Mouse (Mus musculus) mouse trophoblast stem cell (cell line): ENCODE results near the gene Rpl31.

Experiments used
- in situ Hi-C, 2 experiments: fragments of 300-500 bp; cut with MseI, MboI; formaldehyde crosslinking; loops; 2 replicates in 1 of 2; 3 replicates in 1 of 2; pipeline ENCODE4 v1.15.1; 2025

The Rpl31 gene

DNA sequence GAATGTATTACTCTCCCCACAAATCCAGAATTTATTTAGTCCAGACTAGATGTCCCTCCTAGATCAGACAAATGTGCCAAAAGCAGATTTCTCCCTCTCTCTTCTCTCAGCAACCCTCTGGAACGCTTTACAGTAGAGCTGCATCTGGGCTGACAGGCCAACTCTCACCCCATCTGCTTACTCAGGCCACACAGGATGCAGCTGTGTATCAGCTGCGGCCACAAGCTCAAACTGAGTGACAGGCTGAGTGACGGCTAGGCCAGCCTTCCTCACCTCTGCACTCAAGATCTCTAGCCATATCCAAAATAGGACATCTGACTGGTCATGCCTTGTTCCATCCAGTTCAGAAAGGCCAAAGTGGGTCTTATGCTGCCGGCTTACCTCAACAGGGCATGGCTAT lies 28.7 kb downstream of the Rpl31 start:
- in situ Hi-C loops = loop anchor here in 1 of 2 experiments (10.0 kb wide), 1 partner anchor 108 kb away; no protein-coding TSS in a partner anchor

DNA sequence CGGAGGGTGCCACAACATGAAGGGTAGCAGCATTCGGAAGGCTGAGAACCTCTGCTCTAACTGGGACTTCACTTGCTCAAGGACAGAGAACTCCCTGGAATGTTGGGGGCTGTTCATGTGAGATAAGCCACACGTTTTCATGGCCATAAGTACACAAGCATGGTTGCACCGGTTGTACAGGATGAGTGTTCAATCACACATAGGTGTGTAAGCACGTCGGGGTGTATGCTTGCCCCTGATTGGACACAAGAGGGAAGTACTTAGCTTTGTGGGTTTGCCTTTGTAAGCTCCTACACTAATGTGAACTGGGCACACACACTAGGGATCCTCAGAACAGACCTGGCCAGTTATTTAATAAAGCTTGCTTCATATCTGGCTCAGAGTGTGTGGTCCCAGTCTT lies 30.6 kb downstream of the Rpl31 start:
- in situ Hi-C loops = loop anchor here in 1 of 2 experiments (10.0 kb wide), 1 partner anchor 107 kb away; no protein-coding TSS in a partner anchor

DNA sequence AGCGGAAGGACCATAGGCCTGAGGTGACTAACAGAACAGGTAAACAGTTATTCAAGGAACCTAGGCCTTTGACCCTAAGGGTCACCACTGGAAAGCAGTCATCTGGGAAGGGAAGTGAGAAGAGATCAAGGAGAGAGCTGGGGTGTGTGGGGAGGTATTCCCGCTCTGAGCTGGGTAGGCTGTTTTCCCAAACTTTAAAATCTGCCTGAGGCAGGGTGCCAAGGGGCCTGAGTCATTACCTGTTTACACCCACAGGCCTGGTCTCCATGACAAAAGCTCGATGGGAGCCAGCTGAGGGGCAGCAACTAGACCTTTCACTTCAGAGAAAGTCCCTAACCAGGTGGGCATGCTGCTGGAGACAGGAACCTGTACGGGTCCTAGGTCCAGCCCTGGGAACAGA lies 31.6 kb downstream of the Rpl31 start:
- in situ Hi-C loops = loop anchor here in 1 of 2 experiments (10.0 kb wide), 1 partner anchor 106 kb away; no protein-coding TSS in a partner anchor

DNA sequence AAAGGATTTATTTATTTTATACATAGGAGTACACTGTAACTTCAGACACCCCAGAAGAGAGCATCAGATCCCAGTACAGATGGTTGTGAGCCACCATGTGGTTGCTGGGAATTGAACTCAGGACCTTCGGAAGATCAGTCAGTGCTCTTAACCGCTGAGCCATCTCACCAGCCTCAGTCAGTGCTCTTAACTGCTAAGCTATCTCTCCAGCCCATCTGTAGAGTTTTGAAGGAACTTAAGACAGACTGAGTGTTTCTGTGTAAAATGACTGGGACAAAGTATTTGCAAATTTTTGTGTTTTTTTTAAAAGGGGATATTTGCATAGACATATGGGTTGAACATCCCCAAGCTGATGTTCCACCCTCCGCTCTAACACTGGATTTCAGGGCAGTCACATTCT lies 32.5 kb downstream of the Rpl31 start:
- in situ Hi-C loops = loop anchor here in 1 of 2 experiments (10.0 kb wide), 1 partner anchor 125 kb away; no protein-coding TSS in a partner anchor

DNA sequence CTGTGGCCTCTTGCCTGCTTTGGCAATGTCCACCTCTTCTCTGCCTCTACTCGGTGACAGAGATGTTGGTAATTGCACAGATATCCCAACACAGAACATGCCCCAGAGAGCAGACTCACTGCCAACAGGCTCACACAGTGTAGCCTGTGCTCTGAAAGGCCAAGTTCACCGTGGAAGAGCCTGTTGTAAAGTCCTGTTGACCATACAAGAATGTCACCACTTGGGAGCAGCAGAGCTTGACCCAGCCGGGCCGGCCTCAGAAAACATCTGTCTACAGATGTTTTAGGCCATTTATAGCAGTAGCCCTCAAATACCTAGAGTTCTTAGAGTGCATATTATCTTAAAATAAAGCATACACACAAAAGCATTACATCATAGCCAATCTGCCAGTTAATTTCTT lies 39.5 kb downstream of the Rpl31 start:
- in situ Hi-C loops = loop anchor here in 1 of 2 experiments (10.0 kb wide), 1 partner anchor 118 kb away; no protein-coding TSS in a partner anchor

DNA sequence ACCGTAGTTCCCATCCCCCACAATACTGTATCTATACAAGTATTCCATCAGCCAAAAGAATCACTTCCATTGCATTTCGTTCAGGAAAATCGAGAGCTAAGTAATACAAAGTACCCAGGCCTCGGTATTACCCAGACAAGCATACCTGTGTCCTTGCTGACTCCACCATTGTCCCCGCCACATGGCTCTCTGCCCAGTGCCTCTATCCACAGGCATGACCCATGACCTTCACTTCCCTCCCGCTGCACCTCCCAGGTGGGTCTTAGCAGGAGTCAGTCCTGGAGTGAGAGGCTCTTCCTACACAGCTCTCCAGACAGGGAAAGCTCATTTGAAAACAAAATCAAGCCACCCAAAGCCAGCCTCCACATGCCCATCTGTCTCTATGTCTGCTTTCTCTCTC lies 40.5 kb downstream of the Rpl31 start:
- in situ Hi-C loops = loop anchor here in 1 of 2 experiments (10.0 kb wide), 1 partner anchor 117 kb away; no protein-coding TSS in a partner anchor

DNA sequence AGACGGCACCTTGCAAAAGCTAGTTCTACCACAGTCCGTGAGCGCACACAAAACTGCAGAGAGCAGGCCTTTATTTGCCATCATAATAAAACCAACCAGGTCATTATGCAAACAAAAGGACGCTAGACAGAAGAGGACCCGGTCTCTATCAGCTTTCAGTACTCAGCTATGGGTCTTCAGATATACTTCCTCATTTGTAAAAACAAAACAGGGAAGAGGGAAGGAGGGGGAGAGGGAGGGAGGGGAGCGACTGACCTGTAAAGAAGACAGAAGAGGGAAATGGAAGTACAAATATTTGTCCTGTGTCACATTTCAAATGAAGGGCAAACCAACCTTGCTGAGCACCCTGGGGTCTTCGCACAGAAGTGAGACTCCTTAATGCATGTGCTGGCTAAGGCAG lies 41.0 kb downstream of the Rpl31 start:
- in situ Hi-C loops = loop anchor here in 1 of 2 experiments (10.0 kb wide), 1 partner anchor 116 kb away; no protein-coding TSS in a partner anchor

DNA sequence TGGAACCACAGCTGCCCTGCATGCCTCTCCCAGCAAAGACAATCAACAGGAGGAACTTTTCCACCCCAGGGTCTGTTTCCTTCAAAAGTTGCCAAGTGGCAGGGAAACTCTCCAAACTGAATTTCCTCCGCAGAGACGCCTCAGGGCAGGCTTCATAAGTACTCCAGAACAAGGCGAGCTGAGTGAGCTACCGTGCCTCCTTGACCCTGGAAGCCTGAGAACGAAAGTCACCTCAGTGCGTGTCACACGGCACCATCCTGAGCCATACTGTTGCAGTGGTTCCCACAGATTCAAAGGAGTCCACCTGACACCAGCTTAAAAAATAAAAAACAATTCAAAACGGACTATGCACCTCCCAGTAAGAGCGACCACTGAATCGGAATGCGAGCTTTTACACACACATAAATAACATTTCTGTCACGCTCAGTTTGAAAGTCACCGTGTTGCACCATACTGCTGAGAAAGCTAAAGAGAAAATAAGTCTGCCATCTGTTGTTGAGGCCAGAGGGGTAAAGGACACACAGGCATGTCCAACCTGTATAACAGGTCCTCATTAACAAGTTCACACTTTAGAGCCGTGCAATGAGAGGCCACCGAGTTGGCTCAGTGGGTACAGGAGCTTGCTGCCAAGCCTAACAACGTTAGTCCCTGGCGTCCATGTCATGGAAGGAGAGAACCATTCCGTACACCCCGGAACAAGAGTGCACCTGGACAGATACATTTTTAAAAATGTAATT lies 42.6 kb downstream of the Rpl31 start:
- in situ Hi-C loops = no loop called here

DNA sequence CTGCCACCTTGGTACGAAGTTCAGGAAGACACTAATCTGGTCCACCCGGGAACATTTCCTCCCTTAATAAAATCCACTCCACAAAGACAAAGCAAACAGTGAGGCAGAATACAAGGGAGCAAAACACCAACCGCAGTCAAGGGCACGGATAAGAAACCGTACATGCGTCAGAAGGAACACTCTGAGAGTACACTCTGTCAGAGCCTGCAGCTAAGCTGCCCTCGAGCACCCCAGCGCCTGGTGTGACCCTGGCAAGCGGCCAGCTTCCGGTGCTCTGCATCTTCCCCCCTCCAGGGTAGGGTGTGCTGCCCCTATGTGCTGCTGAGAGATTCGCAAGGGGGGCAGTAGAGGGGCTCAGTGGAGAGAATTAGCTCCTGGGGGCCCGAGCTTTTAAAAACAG lies 50.2 kb downstream of the Rpl31 start:
- in situ Hi-C loops = no loop called here

DNA sequence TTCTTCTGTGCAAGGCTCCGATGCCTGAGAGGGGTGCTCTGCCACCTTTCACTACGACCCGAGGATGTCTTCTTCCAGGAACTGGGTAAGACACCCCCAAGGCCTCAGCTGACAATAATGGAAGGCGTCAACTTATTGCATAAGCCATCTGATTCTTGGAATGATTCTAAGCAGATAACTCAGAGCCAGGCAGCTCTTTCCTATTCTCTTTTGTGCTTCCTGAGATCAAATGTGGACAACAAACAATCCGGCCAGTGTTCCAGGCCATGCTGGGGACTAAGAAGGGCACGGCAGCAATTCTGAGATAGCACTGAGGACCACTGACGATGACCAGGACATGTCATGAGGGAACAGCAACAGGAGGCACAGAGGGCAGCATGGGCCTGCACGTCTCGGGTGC lies 51.2 kb downstream of the Rpl31 start:
- in situ Hi-C loops = no loop called here

DNA sequence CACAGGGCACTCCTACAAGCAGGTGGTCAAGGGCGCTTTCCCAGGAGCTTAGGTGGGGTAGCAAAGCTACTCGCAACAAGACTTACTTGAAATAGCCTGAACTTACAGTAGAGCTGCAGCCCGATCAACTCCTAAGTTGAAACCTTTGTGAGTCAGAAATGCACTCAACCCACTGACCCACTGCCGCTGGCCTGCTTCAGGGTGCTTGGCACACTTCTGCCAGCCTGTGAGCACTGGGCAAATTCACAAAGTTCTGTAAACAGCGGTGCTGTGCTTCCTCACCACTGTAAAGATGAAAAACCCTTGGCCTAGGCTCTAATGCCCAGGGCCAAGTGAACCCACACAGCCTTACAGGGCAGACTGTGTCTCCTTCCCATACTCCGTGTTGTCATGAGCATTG lies 53.3 kb downstream of the Rpl31 start:
- in situ Hi-C loops = no loop called here
